Mouse (Mus musculus): ENCODE data around the gene Cd52.

DNA sequence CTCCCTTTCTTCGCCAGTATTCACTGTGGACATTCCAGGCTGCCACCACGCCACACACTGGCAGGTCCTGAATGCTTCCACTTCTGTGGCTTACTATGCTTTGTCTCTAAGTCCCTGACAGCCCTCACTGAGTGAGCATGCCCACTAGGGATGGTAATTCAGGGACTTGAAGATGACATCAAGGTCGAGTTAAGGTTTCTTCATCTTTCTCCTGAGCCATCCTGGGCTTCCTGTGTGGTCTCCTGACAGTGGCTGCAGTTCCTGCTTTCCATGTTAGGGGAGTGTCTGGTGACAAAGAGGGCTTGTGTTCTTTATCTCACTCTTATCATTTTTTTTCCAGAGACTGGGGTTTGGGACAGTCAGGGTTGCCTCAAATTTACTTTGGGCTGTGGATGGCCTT, 15.8 kb upstream of the Cd52 start:
- no peak for TF ChIP-seq CTCF (IDR thresholded peaks at IDR 0.05)
- no peak for TF ChIP-seq POLR2A (IDR thresholded peaks at IDR 0.05; ENCODE audit: insufficient read depth, low read depth, low read length)
- no peak for TF ChIP-seq EP300 (IDR thresholded peaks at IDR 0.05; ENCODE audit: insufficient read depth, low read depth, low read length)

Measured in heart, adult 2 months (tissue).